Mouse (Mus musculus) erythroblast, embryonic 14.5 days (primary cell): ENCODE results near the gene Mmrn2.

Experiments
- GATA1 ChIP-seq: IDR thresholded peaks from 2 replicates; pipeline ENCODE4 v1.6.1; 2012; ENCODE audit warnings: low read length, inconsistent platforms, mixed read lengths
- TAL1 ChIP-seq: IDR thresholded peaks from 3 replicates; pipeline ENCODE4 v1.6.1; 2012; ENCODE audit warnings: low read length, inconsistent platforms, mixed read lengths

DNA sequence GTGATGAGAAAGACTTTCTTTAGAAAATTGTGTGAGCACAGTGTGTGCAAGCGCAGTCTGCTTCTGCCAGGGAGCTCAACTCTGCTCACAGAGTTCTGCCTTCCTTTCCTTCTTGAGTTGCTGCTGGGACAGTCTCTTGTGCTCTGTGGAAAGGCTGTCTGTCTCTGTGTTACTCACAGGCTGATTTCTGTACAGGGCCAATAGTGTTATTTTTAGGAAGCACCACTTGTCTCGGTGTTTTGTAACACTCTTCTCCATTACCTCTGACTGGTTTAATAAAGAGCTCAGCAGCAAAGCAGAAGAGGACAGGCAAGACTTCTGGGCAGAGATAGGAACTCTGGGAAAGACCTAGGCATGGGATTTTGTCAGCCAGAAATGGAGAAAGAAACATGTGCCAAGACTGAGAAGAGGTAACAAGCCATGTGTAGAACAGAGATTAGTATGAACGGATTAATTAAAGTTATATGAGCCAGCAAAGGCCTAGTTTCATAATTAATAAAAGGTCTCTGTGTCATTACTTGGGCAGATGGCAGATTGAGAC lies 65.3 kb downstream of the Mmrn2 start:
- TF ChIP-seq GATA1 (no peak), TAL1 (no peak)
